Mouse (Mus musculus): ENCODE measurements at regions not wholly inside any gene's neighbourhood (a gene's known extent, or its start where the extent isn't known, plus 50 kb on each side); places are given as distances from the start of the nearest gene placed in this dataset.

GRCm38 (mm10) chr7:40257733-40258376 lies 640.3 kb upstream of the Vstm2b start:
- in situ Hi-C loops (cut with MboI, MseI), result no loop called here

GRCm38 (mm10) chr7:40258377-40258739 lies 639.8 kb upstream of the Vstm2b start:
- in situ Hi-C loops (cut with MboI, MseI), result no loop called here

- in situ Hi-C loops (cut with MboI, MseI), result no loop called here
Observed at GRCm38 (mm10) chr7:40273459-40274072, 624.6 kb upstream of the Vstm2b start.

GRCm38 (mm10) chr7:40275078-40275477 lies 623.0 kb upstream of the Vstm2b start:
- in situ Hi-C loops (cut with MboI, MseI), result no loop called here

GRCm38 (mm10) chr7:40275658-40276057 lies 622.5 kb upstream of the Vstm2b start:
- in situ Hi-C loops (cut with MboI, MseI), result no loop called here

- in situ Hi-C loops (cut with MboI, MseI), result no loop called here
Observed at GRCm38 (mm10) chr7:40276116-40276515, 622.0 kb upstream of the Vstm2b start.

- in situ Hi-C loops (cut with MboI, MseI), result loop anchor here (10.0 kb wide), 1 partner anchor 625 kb away; no protein-coding TSS in a partner anchor
Observed at GRCm38 (mm10) chr7:40290166-40290565, 608.0 kb upstream of the Vstm2b start.

GRCm38 (mm10) chr7:40310558-40310957 lies 587.6 kb upstream of the Vstm2b start:
- in situ Hi-C loops (cut with MboI, MseI), result no loop called here

- in situ Hi-C loops (cut with MboI, MseI), result no loop called here
Observed at GRCm38 (mm10) chr7:40321171-40321570, 577.0 kb upstream of the Vstm2b start.

- in situ Hi-C loops (cut with MboI, MseI), result no loop called here
Observed at GRCm38 (mm10) chr7:40325188-40325705, 572.9 kb upstream of the Vstm2b start.

GRCm38 (mm10) chr7:40332455-40332854 lies 565.7 kb upstream of the Vstm2b start:
- in situ Hi-C loops (cut with MboI, MseI), result no loop called here

- in situ Hi-C loops (cut with MboI, MseI), result no loop called here
Observed at GRCm38 (mm10) chr7:40352306-40352705, 545.8 kb upstream of the Vstm2b start.

- in situ Hi-C loops (cut with MboI, MseI), result no loop called here
Observed at GRCm38 (mm10) chr7:40362719-40363118, 535.4 kb upstream of the Vstm2b start.

- in situ Hi-C loops (cut with MboI, MseI), result no loop called here
Observed at GRCm38 (mm10) chr7:40372713-40373112, 525.4 kb upstream of the Vstm2b start.

- in situ Hi-C loops (cut with MboI, MseI), result no loop called here
Observed at GRCm38 (mm10) chr7:40377839-40378238, 520.3 kb upstream of the Vstm2b start.

- in situ Hi-C loops (cut with MboI, MseI), result no loop called here
Observed at GRCm38 (mm10) chr7:40381244-40381643, 516.9 kb upstream of the Vstm2b start.

GRCm38 (mm10) chr7:40388152-40388551 lies 510.0 kb upstream of the Vstm2b start:
- in situ Hi-C loops (cut with MboI, MseI), result no loop called here

GRCm38 (mm10) chr7:40389795-40390194 lies 508.3 kb upstream of the Vstm2b start:
- in situ Hi-C loops (cut with MboI, MseI), result no loop called here

GRCm38 (mm10) chr7:40390927-40391326 lies 507.2 kb upstream of the Vstm2b start:
- in situ Hi-C loops (cut with MboI, MseI), result no loop called here

- in situ Hi-C loops (cut with MboI, MseI), result no loop called here
Observed at GRCm38 (mm10) chr7:40391626-40392025, 506.5 kb upstream of the Vstm2b start.

GRCm38 (mm10) chr7:40392207-40392606 lies 505.9 kb upstream of the Vstm2b start:
- in situ Hi-C loops (cut with MboI, MseI), result no loop called here

- in situ Hi-C loops (cut with MboI, MseI), result no loop called here
Observed at GRCm38 (mm10) chr7:40392699-40393098, 505.4 kb upstream of the Vstm2b start.

- in situ Hi-C loops (cut with MboI, MseI), result no loop called here
Observed at GRCm38 (mm10) chr7:40398266-40398665, 499.9 kb upstream of the Vstm2b start.

Measured in regulatory T cell (primary cell).